Mouse (Mus musculus) megakaryocyte, embryonic 14.5 days (primary cell): Measurements from ENCODE around the gene Mrpl54.

ENCODE experiments used
- FLI1 ChIP-seq: IDR thresholded peaks from 2 replicates; pipeline ENCODE4 v1.6.1; 2012; ENCODE audit warnings: low read length, inconsistent platforms, mixed read lengths
- GATA1 ChIP-seq: IDR thresholded peaks from 3 replicates; pipeline ENCODE4 v1.6.1; 2012; ENCODE audit warnings: mixed read lengths, low read length, inconsistent platforms, borderline replicate concordance

DNA sequence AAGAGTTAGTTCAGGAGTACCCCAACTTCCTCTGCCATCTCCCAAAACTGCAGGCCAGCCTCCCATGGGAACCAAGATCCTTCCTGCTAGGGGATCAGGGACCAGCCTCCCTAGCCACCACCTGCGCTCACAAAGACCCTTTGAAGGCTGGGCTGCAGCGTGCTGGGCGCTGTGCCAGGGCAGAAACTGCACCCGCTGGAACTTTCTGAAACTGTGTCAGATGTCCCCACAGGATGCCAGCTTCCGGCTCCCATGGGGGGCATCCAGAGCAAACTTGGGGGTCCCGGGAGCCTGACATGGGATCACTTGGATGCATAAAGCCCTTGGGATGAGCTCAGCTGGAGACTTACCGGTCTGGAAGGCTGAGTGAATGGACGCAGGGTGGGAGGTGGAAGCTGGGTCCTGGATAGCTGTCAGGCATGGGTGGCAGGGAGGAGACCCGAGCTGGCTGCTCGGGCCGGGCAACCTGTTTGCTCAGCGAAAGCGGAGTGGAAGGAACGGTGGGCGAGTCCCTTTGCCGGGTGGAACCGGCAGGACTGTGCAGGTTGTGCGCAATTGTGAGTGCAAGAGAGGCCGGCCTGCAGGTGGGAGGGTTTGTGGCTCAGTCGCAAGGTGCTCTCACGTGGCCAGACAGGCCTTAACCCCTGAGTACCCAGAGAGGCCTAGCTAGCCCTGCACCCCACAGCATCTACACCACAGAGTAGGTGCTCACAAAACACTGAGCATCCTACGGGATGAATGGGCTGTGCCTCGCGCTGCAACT is 24.1 kb upstream of the Mrpl54 start:
- TF ChIP-seq FLI1 (no peak), GATA1 (no peak)
